Mouse (Mus musculus) spleen, embryonic (tissue): ENCODE measurements around the gene Olfr324.

ENCODE experiments used
- CTCF ChIA-PET: fragments of 350-600 bp; sonication (Branson Sonifier 250); formaldehyde crosslinking; loops from one replicate; lab custom pipeline; 2022; lab: Charles Lee

Gene Olfr324

GRCm38 (mm10) chr11:58634878-58635277 is 40.0 kb downstream of the Olfr324 start:
- CTCF ChIA-PET, result interaction anchor here (0.7 kb wide), 1 partner anchor 272 kb away, joined by 11 read pairs; no protein-coding TSS in a partner anchor

- CTCF ChIA-PET, result no interaction called here
These were observed 41.6 kb downstream of the Olfr324 start for GRCm38 (mm10) chr11:58636376-58636977.

GRCm38 (mm10) chr11:58638176-58638701 is 43.3 kb downstream of the Olfr324 start:
- CTCF ChIA-PET, result no interaction called here

- CTCF ChIA-PET, result interaction anchor here (0.6 to 0.7 kb wide), 2 partner anchors 162 to 238 kb away, joined by 5 to 9 read pairs; no protein-coding TSS in a partner anchor
These were observed 45.5 kb downstream of the Olfr324 start, which contains the start of gene Trim58 for GRCm38 (mm10) chr11:58640272-58640867. Gene Trim58 (plus strand): TSS chr11:58640465.

GRCm38 (mm10) chr11:58641057-58641456 is 46.1 kb downstream of the Olfr324 start:
- CTCF ChIA-PET, result no interaction called here

GRCm38 (mm10) chr11:58641638-58642358 is 46.9 kb downstream of the Olfr324 start:
- CTCF ChIA-PET, result no interaction called here

GRCm38 (mm10) chr11:58643350-58643749 is 48.4 kb downstream of the Olfr324 start:
- CTCF ChIA-PET, result no interaction called here
